Mouse (Mus musculus): ENCODE measurements at regions not wholly inside any gene's neighbourhood (a gene's known extent, or its start where the extent isn't known, plus 50 kb on each side); places are given as distances from the start of the nearest gene placed in this dataset.

- no peak for TF ChIP-seq GATA1 (IDR thresholded peaks at IDR 0.05; ENCODE audit: low read length)
- TF ChIP-seq TAL1 (IDR thresholded peaks at IDR 0.05; ENCODE audit: low read length): no peak
Measured at GRCm38 (mm10) chr10:120648031-120648430, 171.8 kb upstream of the Hmga2 start.
